Mouse (Mus musculus): Measurements from ENCODE around the gene Ttyh1.

GRCm38 (mm10) chr7:4125306-4125705, 6.1 kb downstream of the Ttyh1 start:
- TF ChIP-seq POLR2A (IDR thresholded peaks at IDR 0.05; ENCODE audit: extremely low read depth, insufficient read depth, low read length): no peak
- TF ChIP-seq CTCF (IDR thresholded peaks at IDR 0.05; ENCODE audit: low read depth, low read length): no peak

Data from liver, adult 2 months (tissue).